Mouse (Mus musculus) liver, postnatal 0 days (tissue): Measurements from ENCODE around the gene Cxcr4.

Source experiments
- CTCF ChIP-seq: sonication (generic); IDR thresholded peaks from 2 replicates; pipeline ENCODE4 v1.5.1; 2016; ENCODE audit warnings: antibody characterized with exemption, low read depth
- EP300 ChIP-seq: IDR thresholded peaks from 2 replicates; pipeline ENCODE4 v1.6.1; 2016; ENCODE audit warnings: antibody characterized with exemption, low read depth, mild to moderate bottlenecking

DNA sequence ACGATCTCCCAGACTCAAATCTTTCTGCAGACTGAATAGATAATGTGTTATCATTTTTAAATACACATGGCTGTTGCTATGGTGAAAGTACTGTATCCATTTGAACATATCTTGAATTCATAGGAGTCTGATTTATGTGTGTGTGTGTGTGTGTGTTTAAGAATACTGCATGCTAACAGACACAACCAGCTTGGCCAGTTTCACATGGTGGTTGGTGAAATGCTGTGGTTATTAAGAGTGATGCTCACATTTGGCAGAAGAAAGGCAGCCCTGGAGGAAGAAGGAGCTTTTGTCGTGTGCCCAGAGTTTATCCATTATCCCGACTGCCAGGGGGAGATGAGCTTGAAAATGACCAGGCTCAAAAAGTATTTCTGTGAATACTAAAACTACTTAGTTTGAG, 15.3 kb upstream of the Cxcr4 start:
- TF ChIP-seq CTCF (no peak), EP300 (no peak)
